Mouse (Mus musculus): Measurements from ENCODE around the gene Hist1h4i. TPM values are rescaled to one million over a fixed set of nuclear protein-coding genes. Genes with fewer than 3 reads are reported as not detected.
A peak's percentile ranks its signal among the peaks of the same experiment; 100 is the strongest.

The Hist1h4i gene
- total and polyA plus RNA-seq, 3 experiments: 10.4 to 1,065 TPM; not detected in 1

DNA sequence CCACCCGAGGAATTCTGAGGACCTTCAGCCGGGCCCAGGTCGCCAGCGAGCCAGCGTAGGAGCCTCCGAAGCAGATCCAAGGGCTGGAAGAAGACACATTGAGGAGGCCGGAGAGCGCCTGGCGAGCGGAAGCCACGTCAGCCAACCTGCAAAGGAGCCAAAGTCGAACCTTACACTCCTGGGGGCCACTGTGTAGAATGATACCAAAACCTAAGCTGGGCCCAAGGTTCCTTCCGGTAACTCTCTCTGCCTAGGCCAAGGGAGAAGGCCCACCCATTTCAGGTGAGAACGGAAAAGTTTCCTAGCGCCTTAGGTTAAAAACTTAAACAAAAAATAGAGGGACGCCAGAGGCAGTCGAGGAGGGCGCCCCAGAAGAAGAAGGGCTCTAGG, 34.0 kb downstream of the Hist1h4i start:
- H3K9me3 ChIP-seq (replicated peaks; ENCODE audit: insufficient read depth, low read length): no peaks in the 10 kb centered on the region
- H3K27me3 ChIP-seq (ENCODE audit: control insufficient read depth in 1 of 2, insufficient read depth in 2 of 2, low read length in 2 of 2): peaks cover 2 to 10% of the 10 kb centered on the region in 2 experiments; a peak in 3 of 4 replicates
- no peak overlapping the region for H3K9ac ChIP-seq (ENCODE audit: control insufficient read depth, low read depth, low read length, poor library complexity, severe bottlenecking)

DNA sequence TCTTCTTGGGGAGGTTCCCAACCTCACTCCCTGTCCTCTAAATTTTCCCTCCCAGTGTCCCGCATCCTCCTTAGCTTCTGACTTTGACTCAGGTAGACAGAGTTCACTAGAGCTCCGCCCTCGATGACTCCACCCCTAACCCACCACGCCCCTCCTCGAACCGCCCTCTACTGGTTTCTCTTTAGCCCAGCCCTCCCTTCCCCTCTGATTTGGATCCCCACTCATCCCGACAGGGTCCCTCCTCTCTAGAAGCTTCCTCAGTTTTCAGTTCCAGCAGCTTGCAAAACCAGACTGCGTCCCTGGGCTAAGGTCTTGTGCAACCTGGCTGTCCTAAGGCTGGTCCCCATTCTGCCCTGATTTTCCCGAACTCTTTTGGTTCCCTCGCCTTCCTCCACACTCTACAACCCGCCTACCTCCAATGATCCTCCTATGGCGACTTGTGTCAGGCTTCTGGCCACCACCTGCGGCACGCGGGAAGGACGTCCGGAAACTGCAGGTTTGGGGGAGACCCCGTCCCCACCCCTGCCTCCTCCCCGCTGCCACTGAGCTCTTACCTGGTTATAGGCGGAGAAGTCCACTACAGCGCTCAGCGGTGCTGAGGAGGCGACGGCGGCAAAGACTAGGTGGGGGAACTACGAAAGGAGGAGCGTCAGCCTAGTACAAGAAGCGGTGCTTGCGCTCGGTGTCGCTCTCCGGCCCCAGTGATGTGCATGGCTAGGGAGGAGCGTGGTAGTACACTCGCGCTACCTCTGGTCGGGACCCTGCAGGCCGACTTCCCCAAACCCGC, 34.6 kb downstream of the Hist1h4i start:
- Histone ChIP-seq H3K79me2 (ENCODE audit: control insufficient read depth, insufficient read depth, low read length, poor library complexity) (no peaks in the 10 kb centered on the region), H3K36me3 (ENCODE audit: control insufficient read depth in 1 of 2, insufficient read depth in 2 of 2, low read length in 2 of 2) (peaks cover 0 to 7% of the 10 kb centered on the region in 2 experiments; a peak in 2 of 4 replicates), H3K27ac (ENCODE audit: control insufficient read depth, low read depth, low read length) (no peak overlapping the region), H3K27me3 (ENCODE audit: control insufficient read depth in 1 of 2, insufficient read depth in 2 of 2, low read length in 2 of 2) (peaks cover 2 to 10% of the 10 kb centered on the region in 2 experiments; a peak in 3 of 4 replicates), H3K9ac (ENCODE audit: control insufficient read depth, low read depth, low read length, poor library complexity, severe bottlenecking) (peak overlapping the region; percentile 36), H3K9me3 (replicated peaks; ENCODE audit: insufficient read depth, low read length) (no peaks in the 10 kb centered on the region), H3K4me1 (ENCODE audit: control insufficient read depth in 1 of 2, insufficient read depth in 2 of 2, low read length in 2 of 2) (peaks cover 0 to 13% of the 10 kb centered on the region in 2 experiments; a peak in 2 of 4 replicates), H3K4me3 (ENCODE audit: control insufficient read depth in 1 of 2, insufficient read depth in 1 of 2, low read depth in 2 of 2, low read length in 2 of 2) (peak overlapping the region; percentile 51 to 77)
- TF ChIP-seq CTCF (IDR thresholded peaks at IDR 0.05 in 2 of 3, conservative IDR thresholded peaks at IDR 0.05 in 1 of 3; ENCODE audit: control insufficient read depth in 1 of 3, insufficient read depth in 1 of 3, low read depth in 2 of 3, low read length in 3 of 3, poor library complexity in 1 of 3, severe bottlenecking in 1 of 3) (no peak), MEF2A (IDR thresholded peaks at IDR 0.05; ENCODE audit: extremely low read depth, insufficient replicate concordance, low read depth, low read length, poor library complexity, severe bottlenecking) (no peak), EP300 (IDR thresholded peaks at IDR 0.05; ENCODE audit: low read depth in 1 of 2, low read length in 2 of 2) (no peak), UBTF (IDR thresholded peaks at IDR 0.05; ENCODE audit: borderline replicate concordance, insufficient read depth, low read depth, low read length) (no peak), NELFE (IDR thresholded peaks at IDR 0.05; ENCODE audit: low read depth, low read length) (no peak), MAX (IDR thresholded peaks at IDR 0.05; ENCODE audit: low read length) (no peak), USF1 (IDR thresholded peaks at IDR 0.05; ENCODE audit: low read depth, low read length) (no peak), POLR2A (IDR thresholded peaks at IDR 0.05; ENCODE audit: control insufficient read depth in 1 of 2, insufficient read depth in 1 of 2, low read depth in 1 of 2, low read length in 2 of 2, poor library complexity in 1 of 2) (no peak), MXI1 (IDR thresholded peaks at IDR 0.05; ENCODE audit: low read depth, low read length) (no peak), JUND (IDR thresholded peaks at IDR 0.05; ENCODE audit: low read depth, low read length) (no peak), ETS1 (IDR thresholded peaks at IDR 0.05; ENCODE audit: low read depth, low read length) (no peak), MYC (IDR thresholded peaks at IDR 0.05; ENCODE audit: low read depth, low read length) (no peak), MAFK (IDR thresholded peaks at IDR 0.05; ENCODE audit: borderline replicate concordance, low read depth, low read length) (no peak)
- DNase-seq (ENCODE audit: low read depth, low spot score): peak; percentile 72

More for the DNA sequence above, 34.0 kb downstream of the Hist1h4i start:
- peaks cover 0 to 9% of the 10 kb centered on the region in 2 experiments; a peak in 2 of 4 replicates for H3K4me1 ChIP-seq (ENCODE audit: control insufficient read depth in 1 of 2, insufficient read depth in 2 of 2, low read length in 2 of 2)
- H3K4me3 ChIP-seq (ENCODE audit: control insufficient read depth in 1 of 2, insufficient read depth in 1 of 2, low read depth in 2 of 2, low read length in 2 of 2): no peak overlapping the region
- H3K79me2 ChIP-seq (ENCODE audit: control insufficient read depth, insufficient read depth, low read length, poor library complexity): no peaks in the 10 kb centered on the region
- no peak for DNase-seq (ENCODE audit: low read depth, low spot score)
- no peak overlapping the region for H3K27ac ChIP-seq (ENCODE audit: control insufficient read depth, low read depth, low read length)
- H3K36me3 ChIP-seq (ENCODE audit: control insufficient read depth in 1 of 2, insufficient read depth in 2 of 2, low read length in 2 of 2): peaks cover 0 to 6% of the 10 kb centered on the region in 2 experiments; a peak in 2 of 4 replicates
- no peak for TF ChIP-seq ETS1 (IDR thresholded peaks at IDR 0.05; ENCODE audit: low read depth, low read length)

Measured in MEL (cell line).